Mouse (Mus musculus) right cerebral cortex, postnatal 36 days (tissue): ENCODE data around the gene Litaf.
"Not testable (repeated sequence)": the region's sequence is repeated elsewhere in the genome, so short reads cannot be mapped to it uniquely, and the experiment has no call there.

Experiments
- DNase-seq, 2 experiments: peaks; one replicate each; pipeline ENCODE4 v3.0.0; 2022; ENCODE audit warnings: low spot score in 2 of 2, mixed read lengths in 1 of 2

The Litaf gene

DNA sequence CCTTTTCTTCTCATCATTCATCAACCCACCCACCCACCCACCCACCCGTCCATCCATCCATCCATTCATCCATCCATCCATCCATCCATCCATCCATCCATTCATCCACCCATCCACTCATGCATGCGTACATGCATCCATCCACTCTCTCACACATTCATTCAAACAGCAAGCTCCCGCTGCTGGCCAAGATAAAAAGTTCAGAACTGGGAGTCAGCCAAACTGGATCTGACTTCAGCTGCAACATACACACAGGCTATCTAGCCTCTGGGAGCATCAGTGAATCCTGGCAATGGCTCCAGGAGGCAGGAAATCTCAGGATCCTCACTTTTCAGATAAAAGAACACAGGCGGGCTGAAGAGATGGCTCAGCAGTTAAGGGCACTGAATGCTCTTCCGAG lies 42.3 kb downstream of the Litaf start:
- DNase-seq = no peak

DNA sequence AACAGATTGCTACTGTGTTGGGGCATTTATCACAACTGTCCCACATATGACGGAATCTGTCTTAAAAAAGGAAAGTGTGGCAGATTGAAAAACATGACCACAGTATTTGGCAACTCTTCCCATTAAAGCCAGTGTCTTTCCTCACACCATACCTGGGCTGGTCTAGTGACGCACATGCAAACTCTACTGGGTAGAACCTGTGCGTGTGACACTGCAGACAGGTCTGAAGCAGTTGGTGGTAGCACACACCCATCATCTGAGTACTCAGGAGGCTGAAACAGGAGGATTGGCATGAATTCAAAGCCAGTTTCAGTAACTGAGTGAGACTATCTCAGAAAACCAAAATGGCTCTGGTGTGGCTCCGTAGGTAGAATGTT lies 43.9 kb downstream of the Litaf start:
- DNase-seq = no peak

DNA sequence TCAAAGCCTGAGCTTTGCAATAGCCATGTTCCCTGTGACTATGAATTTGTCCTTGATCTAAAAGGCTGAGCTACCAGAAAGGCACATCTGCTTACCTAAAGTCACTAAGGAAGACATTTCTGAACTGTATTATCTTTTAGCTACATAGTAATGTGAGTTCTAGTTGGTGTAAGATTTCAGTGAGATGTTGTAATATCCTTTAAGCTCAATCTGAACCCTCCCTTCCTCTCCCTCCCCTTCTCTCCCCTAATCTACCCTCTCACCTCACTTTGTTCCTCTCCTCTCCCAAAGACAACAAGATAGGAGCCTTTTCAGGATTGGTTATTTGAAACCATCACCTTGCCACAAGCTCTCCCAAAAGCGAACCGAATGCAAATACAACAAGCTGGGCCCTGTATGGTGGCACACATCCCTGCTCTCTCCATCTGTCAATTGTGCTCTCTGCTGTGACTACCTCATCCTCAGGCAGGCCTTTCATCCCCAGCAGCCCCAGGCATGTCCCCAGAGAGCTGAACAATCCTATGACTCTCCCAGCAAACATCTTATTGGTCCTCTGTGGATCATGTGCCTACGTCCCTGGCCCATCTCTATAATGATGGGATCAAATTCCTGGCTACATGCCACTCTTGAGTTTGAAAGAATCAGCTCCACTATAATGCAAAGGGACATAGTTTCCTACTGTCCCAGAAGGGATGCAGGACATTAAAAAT lies 44.4 kb downstream of the Litaf start:
- no peak for DNase-seq

DNA sequence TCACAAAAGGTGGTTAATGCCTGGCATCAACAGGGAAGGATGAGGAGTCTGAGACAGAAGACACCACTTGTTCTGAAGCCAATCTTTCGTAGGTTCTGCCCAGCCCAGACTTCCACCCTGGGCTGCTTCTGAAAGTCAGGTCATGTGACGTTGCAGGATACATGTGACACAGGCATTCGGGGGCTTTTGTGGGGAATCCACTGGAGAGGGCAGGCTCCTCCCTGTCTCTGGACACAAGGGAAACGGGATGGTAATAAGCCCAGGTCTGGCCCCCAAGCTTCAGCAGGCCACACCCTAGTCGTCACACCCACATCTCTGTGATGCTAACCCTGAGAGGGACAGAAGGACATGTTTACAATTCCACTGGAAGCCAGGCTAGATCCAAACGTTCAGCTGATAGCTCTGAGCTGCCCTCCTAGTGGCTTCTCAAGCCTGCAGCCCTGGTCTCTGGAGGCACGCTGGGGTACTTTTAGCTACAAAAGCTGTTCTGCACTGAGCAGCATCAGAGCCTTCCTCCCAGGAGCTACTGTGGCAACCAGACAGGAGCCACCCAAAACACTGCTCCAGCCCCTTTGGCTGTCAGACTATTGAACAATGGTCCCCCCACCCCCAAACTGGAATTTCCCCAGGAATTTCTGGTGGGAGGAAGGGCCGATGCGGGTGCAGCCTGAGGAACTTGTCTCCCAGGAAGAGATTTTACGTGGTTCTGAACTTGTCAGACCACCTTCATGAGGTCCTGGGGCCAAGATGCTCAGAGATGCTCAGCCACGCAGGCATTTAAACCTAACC lies 48.0 kb downstream of the Litaf start:
- no peak for DNase-seq

DNA sequence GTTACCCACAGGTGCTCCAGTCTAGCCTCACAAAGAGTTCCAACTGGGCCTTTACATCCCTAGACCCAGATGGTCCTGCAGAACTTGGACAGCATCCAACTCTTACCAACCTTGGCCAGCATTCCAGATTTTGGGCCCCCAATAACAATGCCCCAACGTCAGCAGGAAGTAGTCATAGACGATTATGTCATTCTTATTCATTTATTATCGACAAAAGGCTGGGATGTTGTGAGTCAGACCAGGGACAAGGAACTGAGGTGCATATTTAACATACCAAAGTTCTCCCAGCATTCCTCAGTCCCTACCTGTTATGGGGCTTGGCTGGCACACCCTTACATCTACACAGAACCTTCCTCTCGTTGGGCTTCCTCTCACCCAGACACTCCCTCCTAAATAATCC lies 49.6 kb downstream of the Litaf start:
- DNase-seq = no peak

DNA sequence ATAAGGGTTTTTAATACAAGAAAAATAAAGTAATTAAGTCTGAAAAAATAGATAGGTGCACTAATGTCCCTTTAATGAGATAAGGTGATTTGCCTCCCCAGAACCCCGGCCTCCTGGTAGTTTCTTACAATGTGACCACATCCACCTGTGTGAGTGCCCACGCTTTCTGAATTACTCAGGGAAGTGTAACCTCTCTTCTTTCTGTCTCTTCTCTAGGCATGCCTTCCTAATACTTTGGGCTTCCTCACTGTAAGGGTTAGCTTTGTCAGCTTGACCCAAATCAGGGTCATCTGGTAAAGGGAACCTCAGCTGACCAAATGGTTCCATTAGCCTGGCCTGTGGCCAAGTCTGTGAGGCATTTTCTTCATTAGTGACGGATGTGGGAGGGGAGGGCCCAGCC lies 51.5 kb downstream of the Litaf start:
- no peak for DNase-seq

DNA sequence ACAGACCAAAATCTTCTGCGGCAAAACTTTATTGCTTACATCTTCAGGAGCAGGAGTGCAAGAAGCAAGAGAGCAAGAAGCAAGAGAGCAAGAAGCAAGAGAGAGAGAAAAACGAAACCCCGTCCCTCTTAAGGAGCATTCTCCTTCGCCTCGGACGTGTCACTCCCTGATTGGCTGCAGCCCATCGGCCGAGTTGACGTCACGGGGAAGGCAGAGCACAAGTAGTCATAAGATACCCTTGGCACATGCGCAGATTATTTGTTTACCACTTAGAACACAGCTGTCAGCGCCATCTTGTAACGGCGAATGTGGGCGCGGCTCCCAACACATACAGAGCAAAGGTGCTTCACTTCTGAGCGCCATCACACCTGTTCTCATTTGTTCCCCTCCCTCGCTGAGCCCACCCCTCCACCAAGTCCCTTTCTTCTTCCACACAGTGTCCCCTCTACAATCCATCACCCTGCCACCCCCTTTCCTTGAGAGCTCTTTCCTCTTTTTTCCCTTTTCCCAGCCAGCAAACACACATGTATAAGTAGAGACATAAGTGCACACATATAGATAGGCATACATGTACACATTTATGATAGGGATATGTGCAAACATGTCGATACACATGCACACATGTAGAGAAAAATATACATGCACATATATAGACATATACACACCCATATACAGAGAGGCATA lies 52.4 kb downstream of the Litaf start:
- not testable (repeated sequence) for DNase-seq

DNA sequence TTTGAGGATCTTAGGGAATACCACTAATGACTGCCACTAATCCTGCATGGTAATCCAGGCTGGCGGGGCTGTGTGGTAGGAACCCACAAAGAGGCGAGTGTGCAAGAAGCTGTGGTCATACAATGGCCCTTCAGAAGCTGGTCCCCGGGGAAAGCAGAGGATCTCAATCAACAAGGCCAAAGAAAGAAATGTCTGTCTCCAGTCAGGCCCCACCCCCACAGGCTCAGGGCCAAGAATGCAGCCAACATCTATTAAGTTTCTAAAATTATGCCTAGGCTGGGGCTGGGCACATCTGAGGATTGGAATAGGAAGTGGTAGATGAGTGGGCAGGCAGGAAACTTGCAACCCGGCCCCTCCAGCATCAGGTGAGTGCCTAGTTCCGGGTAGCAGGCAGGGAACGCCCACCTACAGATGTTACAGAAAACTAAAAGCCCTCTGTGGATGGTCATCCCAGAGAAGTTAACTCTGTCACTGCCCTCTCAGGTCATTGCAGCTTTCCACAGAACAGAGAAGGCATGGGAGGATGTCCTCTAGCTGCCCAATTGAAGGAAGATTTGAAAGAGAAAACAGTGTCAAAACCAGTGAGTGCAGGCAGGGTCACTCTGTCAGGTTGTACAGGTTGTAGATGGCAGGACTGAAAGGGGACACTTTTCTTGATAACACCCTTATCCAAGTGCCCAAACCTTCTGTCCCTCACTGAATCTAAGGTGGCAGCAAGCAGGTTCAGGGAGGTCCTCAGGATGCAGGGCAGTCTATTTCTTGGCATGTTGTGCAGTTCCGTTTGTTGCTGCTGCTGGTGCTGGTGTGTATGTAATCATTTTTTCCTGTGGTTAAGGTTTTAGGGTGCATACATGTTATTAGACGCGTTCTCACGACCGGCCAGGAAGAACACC lies 53.1 kb downstream of the Litaf start:
- peak; percentile 41 to 48 for DNase-seq

DNA sequence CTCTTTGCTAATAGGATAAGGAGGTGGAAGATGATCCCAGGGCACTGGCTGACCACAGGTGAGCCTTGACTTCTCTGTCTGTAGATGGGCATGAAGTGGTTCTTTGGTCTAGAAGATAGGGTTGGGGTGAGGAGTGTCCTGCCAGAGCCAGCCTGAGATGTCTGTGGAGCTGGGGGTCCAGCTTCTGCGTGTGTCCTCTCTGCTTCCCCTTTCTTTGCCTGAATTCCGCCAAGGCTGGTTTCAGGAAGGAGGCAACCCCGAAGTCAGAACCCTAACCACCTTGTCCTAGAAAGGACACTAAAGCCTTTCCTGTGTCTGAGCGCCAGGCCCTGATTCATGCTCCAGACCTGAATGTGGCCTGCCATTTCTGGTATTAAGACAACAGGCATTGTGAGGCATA lies 54.0 kb downstream of the Litaf start:
- no peak for DNase-seq

DNA sequence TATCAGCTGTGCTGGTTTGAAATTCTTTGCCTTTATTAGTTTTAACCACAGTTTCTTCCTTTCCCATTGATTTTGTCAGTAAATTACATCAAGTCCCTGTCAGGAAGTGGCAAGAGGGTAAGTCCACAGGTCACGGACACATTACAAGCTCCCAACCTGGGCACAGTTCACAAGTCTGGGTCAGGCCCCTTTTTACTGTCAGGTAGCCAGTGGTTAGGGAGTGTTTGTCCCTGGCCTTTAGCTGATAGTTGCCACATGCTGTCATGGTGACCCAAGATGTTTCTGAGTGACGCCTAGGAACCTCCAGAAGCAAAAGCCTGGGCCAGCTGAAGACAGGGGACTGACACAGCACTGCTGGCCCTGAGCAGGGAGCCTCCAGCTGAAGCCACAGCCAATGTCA lies 54.8 kb downstream of the Litaf start:
- DNase-seq = no peak

DNA sequence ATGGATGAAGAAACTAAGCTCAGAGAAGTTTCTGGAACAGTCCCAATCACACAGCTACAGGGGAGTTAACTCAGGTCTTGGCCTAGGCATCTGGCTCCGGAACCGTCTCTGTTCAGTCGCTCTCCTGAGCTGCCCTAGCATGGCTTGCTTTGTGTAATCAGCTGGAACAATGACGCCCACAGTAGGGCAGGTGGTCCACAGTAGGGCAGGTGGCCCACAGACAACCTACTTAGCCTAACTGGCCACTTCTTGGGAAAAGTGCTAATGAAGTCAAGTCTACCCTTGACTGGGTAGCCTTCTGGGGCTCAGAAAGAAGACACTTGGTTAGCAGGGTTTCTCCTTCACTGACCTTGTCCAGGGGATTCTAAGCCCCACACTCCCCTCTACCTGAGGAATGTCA lies 55.7 kb downstream of the Litaf start:
- DNase-seq = no peak

DNA sequence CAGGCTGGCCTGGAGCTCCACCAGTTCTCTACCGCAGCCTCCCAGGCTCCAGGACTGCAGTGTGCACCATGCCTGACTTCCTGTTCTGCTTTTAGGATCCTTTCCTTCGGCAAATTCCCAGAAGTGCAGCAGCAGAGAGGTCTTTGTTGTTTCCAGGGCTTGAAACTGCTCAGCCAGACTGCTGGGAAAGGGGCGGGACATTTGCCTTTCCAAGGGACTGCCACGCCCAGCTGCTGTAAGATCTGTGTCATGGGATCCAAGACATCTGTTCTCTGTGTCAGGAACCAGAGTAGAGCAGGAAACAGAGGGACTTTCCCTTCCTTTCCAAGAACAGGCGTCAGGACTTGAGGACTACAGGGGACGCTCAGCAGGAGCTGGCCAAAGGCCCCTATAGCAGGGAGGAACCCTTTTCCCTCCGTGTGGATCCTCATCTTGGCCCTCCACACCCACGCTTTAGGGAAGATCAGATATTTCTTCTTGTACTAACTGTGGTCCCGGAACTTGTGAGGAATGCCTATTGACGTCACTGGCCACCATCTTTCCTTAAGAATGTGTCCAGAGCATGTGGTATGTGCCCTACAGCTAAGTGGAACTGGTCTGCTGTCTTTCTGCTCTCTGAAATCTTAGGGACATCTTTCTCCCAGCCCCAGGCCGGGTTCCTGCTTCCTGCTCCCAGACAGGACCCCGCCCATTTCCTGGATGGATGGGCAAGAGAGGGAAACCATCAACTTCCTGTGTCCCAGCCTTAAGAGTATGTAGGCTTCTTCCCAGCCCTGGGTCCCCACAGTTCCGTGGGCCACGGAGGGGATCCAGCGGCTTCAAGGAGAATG lies 57.6 kb downstream of the Litaf start:
- no peak for DNase-seq

DNA sequence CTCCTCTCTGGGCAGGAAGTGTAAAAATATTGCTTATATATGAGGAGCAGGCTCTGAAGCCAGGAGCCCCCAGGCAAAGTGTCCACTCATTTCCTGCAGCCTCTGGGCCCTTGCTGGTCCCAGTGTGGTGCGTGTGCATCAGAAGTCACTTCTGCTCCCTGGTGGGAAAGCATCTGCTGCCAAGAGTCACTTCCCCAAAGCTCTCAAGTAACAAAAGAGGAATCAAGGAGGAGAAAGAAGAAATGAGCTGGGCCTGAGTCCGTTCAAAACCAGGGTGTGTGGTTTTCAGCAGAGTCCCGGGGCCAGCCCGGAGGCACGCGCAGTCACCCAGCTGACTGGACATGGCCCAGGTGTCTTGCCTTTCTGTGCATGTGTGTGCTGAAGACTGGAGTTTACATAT lies 59.9 kb downstream of the Litaf start:
- no peak for DNase-seq

DNA sequence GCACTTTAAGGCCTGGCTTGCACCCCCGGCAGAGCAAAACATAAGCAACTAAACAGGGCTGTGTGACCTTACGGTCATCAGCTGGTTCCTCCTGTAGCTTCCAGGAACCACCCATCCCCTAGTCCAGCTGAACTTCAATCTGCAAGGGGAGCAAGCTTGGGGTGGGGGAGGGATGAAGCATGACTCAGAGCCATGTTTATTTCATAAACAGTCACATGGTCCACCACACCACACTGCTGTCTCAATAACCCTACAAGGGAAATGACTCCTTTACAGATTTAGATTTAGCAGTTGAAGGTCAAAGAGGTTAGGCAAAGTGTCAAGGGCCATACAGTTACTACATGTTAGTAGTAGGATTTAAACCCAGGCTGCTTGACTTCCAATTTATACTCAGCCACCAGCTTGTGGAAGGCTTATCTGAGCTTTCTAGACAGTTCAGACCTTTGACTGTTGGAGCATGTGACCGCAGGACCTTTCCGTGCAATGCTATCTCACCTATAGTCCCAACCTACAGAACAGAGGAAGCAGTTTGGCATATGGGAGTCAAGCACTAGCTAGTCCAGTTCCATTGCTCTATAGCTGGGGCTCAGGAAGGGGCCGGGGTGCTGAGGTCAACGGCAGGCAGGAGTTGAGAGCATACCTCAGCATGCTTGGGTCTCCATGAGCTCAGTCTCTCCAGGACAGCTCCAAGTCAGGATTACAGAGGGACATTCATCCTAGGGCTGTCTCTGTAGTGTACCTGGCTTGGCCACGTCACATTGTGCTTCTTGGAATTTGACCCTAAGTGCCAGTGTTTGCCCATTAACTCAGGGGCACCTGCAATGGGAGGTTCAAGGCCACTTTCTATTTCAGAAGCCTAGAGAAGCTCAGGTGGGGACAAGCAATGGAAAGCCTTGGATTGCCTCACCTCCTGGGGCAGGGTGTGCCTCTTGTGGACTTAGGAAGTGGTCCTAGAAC lies 64.0 kb downstream of the Litaf start:
- no peak for DNase-seq

DNA sequence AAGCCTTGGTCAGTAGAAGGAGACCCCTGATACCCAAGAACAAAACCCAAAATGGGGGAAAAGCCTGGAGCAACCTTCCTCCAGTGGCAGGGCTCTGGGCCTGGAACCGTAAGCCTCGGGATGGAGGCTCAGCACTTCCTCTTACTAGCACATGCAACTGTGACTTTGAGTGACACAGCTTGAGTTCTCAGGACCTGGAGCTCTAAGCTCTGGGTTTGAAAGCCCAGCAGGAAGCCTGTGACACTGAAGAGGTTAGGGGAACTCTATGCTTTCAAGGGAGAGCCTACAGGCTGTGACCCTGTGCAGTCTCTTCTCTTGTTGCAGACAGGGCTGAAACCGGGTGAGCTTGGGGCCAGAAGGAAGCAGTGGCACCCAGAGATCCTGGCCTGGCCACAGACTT lies 66.1 kb downstream of the Litaf start:
- no peak for DNase-seq

DNA sequence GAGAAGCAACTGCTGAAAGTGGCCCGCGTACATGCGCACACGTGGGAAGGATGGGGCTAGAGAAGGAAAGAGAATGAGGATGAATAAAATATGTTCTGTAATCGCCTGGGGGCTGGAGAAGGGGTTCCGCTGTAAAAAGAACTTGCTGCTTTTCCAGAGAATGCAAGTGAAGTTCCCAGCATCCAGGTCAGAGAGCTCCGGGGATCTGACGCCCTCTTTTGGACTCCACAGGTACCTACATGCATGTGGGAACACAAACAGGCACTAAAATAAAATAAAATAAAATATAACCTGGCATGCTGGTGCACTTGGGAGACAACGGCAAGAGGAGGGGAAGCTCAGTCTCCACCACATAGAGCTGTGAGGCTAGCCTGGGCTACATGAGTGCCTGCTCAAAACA lies 67.7 kb downstream of the Litaf start:
- DNase-seq = no peak

DNA sequence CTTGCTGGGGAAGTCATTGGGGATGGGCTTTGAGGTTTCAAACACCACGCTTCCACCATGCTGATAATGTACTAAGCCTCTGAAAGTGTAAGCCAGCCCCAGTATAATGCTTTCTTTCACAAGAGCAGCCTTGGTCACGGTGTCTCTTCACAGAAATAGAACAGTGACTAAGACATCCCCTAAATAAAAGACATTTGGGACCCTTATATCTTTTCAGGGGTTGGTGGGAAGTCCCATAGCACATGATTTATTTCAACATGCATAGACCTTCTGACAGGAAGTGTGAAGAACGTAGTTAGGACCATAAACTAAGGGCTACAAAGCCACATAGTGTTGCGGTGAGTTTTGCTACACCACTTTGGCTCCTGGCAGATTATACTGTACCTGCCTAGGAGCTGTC lies 69.4 kb downstream of the Litaf start:
- no peak for DNase-seq

DNA sequence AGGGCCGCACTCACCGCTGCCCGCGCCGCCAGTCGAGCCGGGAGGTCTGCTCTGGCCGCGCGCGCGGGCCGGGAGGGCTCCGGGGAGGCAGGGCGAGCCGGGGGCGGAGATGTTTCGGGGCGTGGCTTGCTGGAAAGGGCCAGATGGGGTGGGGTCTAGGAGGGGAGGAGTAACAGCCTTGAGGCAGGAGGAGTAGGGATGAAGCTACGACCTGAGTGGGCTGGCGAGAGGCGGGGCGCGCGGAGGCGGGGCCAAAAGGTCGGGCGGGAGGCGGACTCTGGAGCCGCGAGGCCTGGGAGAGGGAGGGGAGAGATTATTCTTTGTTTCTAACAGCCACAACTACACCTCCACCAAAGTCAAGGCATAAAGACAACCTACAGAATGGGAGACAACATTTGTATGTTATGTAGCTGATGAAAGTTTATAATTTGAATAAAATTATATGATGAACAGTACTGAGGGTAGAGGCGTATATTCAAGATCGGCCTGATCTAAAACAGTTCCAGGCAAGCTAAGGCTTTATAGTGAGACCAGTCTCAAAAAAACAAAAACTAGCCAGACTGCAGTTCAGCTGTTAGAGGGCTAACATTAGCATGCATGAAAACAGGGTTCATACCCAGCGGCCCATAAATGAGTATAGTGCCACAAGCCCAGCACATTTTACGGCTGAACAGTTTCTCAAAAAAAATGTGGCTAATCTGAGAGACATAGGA lies 72.8 kb downstream of the Litaf start:
- peak; percentile 50 to 52 for DNase-seq
